Mouse (Mus musculus) c-Kit-positive CD71-positive TER-119-positive erythroid progenitor cells, embryonic 14.5 days (primary cell): ENCODE data around the gene Magi2.
"Not testable (repeated sequence)": the region's sequence is repeated elsewhere in the genome, so short reads cannot be mapped to it uniquely, and the experiment has no call there.

Experiments used
- DNase-seq: peaks from one replicate; pipeline ENCODE4 v3.0.0-alpha.2; 2013; ENCODE audit warnings: low spot score

The Magi2 gene

GRCm38 (mm10) chr5:20242496-20242895 is 1015.7 kb downstream of the Magi2 start:
- DNase-seq, result no peak

- DNase-seq, result no peak
Measured at GRCm38 (mm10) chr5:20249382-20249781, 1022.5 kb downstream of the Magi2 start.

- no peak for DNase-seq
Measured at GRCm38 (mm10) chr5:20251541-20251940, 1024.7 kb downstream of the Magi2 start.

- DNase-seq, result no peak
Measured at GRCm38 (mm10) chr5:20256150-20256868, 1029.5 kb downstream of the Magi2 start.

- DNase-seq, result no peak
Measured at GRCm38 (mm10) chr5:20256933-20257332, 1030.1 kb downstream of the Magi2 start.

GRCm38 (mm10) chr5:20257419-20257818 is 1030.6 kb downstream of the Magi2 start:
- no peak for DNase-seq

GRCm38 (mm10) chr5:20259719-20260118 is 1032.9 kb downstream of the Magi2 start:
- DNase-seq, result no peak

GRCm38 (mm10) chr5:20272680-20273079 is 1045.8 kb downstream of the Magi2 start:
- not testable (repeated sequence) for DNase-seq

GRCm38 (mm10) chr5:20275632-20276031 is 1048.8 kb downstream of the Magi2 start:
- DNase-seq, result no peak

GRCm38 (mm10) chr5:20285080-20285840 is 1058.4 kb downstream of the Magi2 start:
- no peak for DNase-seq

- no peak for DNase-seq
Measured at GRCm38 (mm10) chr5:20294521-20294920, 1067.7 kb downstream of the Magi2 start.

GRCm38 (mm10) chr5:20299816-20300215 is 1073.0 kb downstream of the Magi2 start:
- DNase-seq, result no peak

GRCm38 (mm10) chr5:20303056-20303965 is 1076.5 kb downstream of the Magi2 start:
- no peak for DNase-seq

- DNase-seq, result no peak
Measured at GRCm38 (mm10) chr5:20320970-20321369, 1094.1 kb downstream of the Magi2 start.

- DNase-seq, result no peak
Measured at GRCm38 (mm10) chr5:20325290-20325689, 1098.5 kb downstream of the Magi2 start.

GRCm38 (mm10) chr5:20328901-20329300 is 1102.1 kb downstream of the Magi2 start:
- DNase-seq, result no peak

- no peak for DNase-seq
Measured at GRCm38 (mm10) chr5:20330025-20330424, 1103.2 kb downstream of the Magi2 start.

GRCm38 (mm10) chr5:20332574-20332973 is 1105.7 kb downstream of the Magi2 start:
- no peak for DNase-seq

- no peak for DNase-seq
Measured at GRCm38 (mm10) chr5:20334549-20334948, 1107.7 kb downstream of the Magi2 start.

- DNase-seq, result no peak
Measured at GRCm38 (mm10) chr5:20352941-20353340, 1126.1 kb downstream of the Magi2 start.

- DNase-seq, result no peak
Measured at GRCm38 (mm10) chr5:20358437-20358836, 1131.6 kb downstream of the Magi2 start.

GRCm38 (mm10) chr5:20359021-20359420 is 1132.2 kb downstream of the Magi2 start:
- DNase-seq, result no peak
